Mouse (Mus musculus): ENCODE measurements around the gene Lins1. TPM values are rescaled to one million over a fixed set of nuclear protein-coding genes. Genes with fewer than 3 reads are reported as not detected.

The Lins1 gene
- polyA plus RNA-seq (2014; fragmentation: Nextera tagmentation; extraction: Ambion mirVana), result 14.5 and 16.0 TPM in 2 replicates

DNA sequence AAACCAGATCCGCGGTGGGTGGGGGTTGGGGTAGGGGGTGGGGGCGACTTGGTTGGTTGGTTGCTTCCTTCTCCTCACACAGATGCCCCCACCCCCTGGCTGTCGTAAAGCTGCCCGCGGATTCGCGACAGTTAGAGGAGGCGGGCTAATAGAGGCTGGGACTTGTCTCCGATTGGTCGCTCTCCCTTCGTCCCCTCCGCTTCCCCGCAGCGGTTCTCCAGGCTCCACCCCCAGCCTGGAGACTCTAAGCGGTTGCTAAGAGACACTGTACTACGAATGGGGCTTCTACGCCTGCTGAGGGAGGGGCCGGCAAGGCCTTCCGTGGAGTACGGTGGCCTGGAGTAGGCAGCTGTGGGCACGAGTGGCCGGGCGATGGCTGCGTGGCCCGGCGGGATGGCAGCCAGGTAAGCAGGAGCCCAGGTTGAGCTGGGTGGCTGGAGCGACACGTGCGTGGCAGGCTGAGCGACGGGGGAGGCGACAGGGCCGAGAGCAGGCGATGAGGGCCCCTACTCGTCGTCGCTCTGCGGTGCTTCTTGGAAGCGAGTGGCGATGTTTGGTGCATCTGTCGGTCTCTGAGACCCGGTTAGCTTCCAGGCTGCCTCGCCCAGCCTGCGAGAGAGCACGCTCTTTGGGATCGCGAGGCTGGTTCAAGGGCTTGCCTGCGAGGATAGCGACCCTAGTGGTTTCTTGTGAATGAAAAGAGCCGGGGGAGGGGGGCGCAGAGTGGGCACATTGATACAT lies at the start of gene Lins1:
Gene Lins1, plus strand, starts transcription at position 270 of the 741 bp plus-strand sequence.
- peak; percentile 98 for ATAC-seq (replicated peaks; ENCODE audit: low FRiP score)
- H3K27ac ChIP-seq (ENCODE audit: low read depth, low read length), result peak within 1 kb of the TSS; percentile 75
- H3K36me3 ChIP-seq (ENCODE audit: control insufficient read depth, insufficient read depth, low read length), result 0 out of 2 replicates have a peak, but pooled peaks cover 2% of the 10 kb centered on the region
- under 1% methylated on average over 52 of the region's 52 CpGs for whole genome bisulfite sequencing
- H3K4me1 ChIP-seq (replicated peaks; ENCODE audit: control insufficient read depth, insufficient read depth, low read length), result peaks cover 6% of the 10 kb centered on the region
- peak; percentile 98 for DNase-seq (ENCODE audit: low spot score)
- peak within 1 kb of the TSS; percentile 75 for H3K9ac ChIP-seq (ENCODE audit: low read depth, low read length)
- H3K4me3 ChIP-seq (ENCODE audit: low read depth, low read length), result peak within 1 kb of the TSS; percentile 79
- H3K4me2 ChIP-seq, result peak within 1 kb of the TSS; percentile 89
- no peaks in the 10 kb centered on the region for H3K27me3 ChIP-seq (replicated peaks; ENCODE audit: control insufficient read depth, insufficient read depth, low read length)
- no peaks in the 10 kb centered on the region for H3K9me3 ChIP-seq (ENCODE audit: control insufficient read depth, low read length)

GRCm38 (mm10) chr7:66645736-66646135 lies 44.0 kb upstream of the Lins1 start:
- peaks cover 7% of the 10 kb centered on the region; the same call in 1 of the 2 replicates for H3K36me3 ChIP-seq (ENCODE audit: control insufficient read depth, insufficient read depth, low read length)
- no peak for ATAC-seq (replicated peaks; ENCODE audit: low FRiP score)
- no peak overlapping the region for H3K4me2 ChIP-seq

DNA sequence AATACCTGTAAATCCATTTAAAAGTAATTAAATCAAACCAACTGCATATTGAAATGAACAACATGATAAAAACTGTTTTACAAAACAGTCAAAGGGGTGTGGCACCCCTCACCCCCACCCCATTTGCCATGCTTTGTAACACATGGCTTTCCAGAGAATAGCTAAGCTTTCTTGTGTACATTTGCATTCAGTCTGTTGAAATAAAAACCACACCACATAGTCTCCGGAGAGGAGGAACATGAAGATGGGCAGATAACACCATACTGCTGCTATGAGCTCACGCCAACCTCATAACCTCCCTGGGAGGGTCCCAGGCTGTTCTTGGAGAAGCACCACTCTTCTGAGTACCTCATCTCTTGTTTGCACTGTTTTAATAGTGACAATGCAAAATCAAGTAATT lies 40.5 kb upstream of the Lins1 start:
- peaks cover 11% of the 10 kb centered on the region; the same call in 1 of the 2 replicates for H3K36me3 ChIP-seq (ENCODE audit: control insufficient read depth, insufficient read depth, low read length)
- WGBS, result 70% methylated on average over 2 of the region's 2 CpGs

More at GRCm38 (mm10) chr7:66645736-66646135, 44.0 kb upstream of the Lins1 start:
- H3K4me3 ChIP-seq (ENCODE audit: low read depth, low read length), result no peak overlapping the region
- H3K9ac ChIP-seq (ENCODE audit: low read depth, low read length), result no peak overlapping the region
- WGBS, result 100% methylated on average over 2 of the region's 2 CpGs
- DNase-seq (ENCODE audit: low spot score), result no peak
- no peak overlapping the region for H3K27ac ChIP-seq (ENCODE audit: low read depth, low read length)
- H3K27me3 ChIP-seq (replicated peaks; ENCODE audit: control insufficient read depth, insufficient read depth, low read length), result no peaks in the 10 kb centered on the region
- no peaks in the 10 kb centered on the region for H3K9me3 ChIP-seq (ENCODE audit: control insufficient read depth, low read length)
- H3K4me1 ChIP-seq (replicated peaks; ENCODE audit: control insufficient read depth, insufficient read depth, low read length), result no peaks in the 10 kb centered on the region

GRCm38 (mm10) chr7:66650883-66651282 lies 38.8 kb upstream of the Lins1 start:
- H3K4me1 ChIP-seq (replicated peaks; ENCODE audit: control insufficient read depth, insufficient read depth, low read length), result no peaks in the 10 kb centered on the region
- DNase-seq (ENCODE audit: low spot score) (no peak), ATAC-seq (replicated peaks; ENCODE audit: low FRiP score) (no peak)
- no peaks in the 10 kb centered on the region for H3K9me3 ChIP-seq (ENCODE audit: control insufficient read depth, low read length)
- H3K27ac ChIP-seq (ENCODE audit: low read depth, low read length), result no peak overlapping the region
- H3K9ac ChIP-seq (ENCODE audit: low read depth, low read length), result no peak overlapping the region
- H3K4me3 ChIP-seq (ENCODE audit: low read depth, low read length), result no peak overlapping the region
- H3K36me3 ChIP-seq (ENCODE audit: control insufficient read depth, insufficient read depth, low read length), result peaks cover 16% of the 10 kb centered on the region; the same call in 1 of the 2 replicates
- H3K27me3 ChIP-seq (replicated peaks; ENCODE audit: control insufficient read depth, insufficient read depth, low read length), result no peaks in the 10 kb centered on the region
- 84% methylated on average over 5 of the region's 5 CpGs for WGBS
- H3K4me2 ChIP-seq, result no peak overlapping the region

More for the DNA sequence above, 40.5 kb upstream of the Lins1 start:
- no peak overlapping the region for H3K9ac ChIP-seq (ENCODE audit: low read depth, low read length)
- no peak overlapping the region for H3K27ac ChIP-seq (ENCODE audit: low read depth, low read length)
- DNase-seq (ENCODE audit: low spot score) (no peak), ATAC-seq (replicated peaks; ENCODE audit: low FRiP score) (no peak)
- no peaks in the 10 kb centered on the region for H3K4me1 ChIP-seq (replicated peaks; ENCODE audit: control insufficient read depth, insufficient read depth, low read length)
- H3K9me3 ChIP-seq (ENCODE audit: control insufficient read depth, low read length), result no peaks in the 10 kb centered on the region
- no peaks in the 10 kb centered on the region for H3K27me3 ChIP-seq (replicated peaks; ENCODE audit: control insufficient read depth, insufficient read depth, low read length)
- no peak overlapping the region for H3K4me2 ChIP-seq
- H3K4me3 ChIP-seq (ENCODE audit: low read depth, low read length), result no peak overlapping the region

DNA sequence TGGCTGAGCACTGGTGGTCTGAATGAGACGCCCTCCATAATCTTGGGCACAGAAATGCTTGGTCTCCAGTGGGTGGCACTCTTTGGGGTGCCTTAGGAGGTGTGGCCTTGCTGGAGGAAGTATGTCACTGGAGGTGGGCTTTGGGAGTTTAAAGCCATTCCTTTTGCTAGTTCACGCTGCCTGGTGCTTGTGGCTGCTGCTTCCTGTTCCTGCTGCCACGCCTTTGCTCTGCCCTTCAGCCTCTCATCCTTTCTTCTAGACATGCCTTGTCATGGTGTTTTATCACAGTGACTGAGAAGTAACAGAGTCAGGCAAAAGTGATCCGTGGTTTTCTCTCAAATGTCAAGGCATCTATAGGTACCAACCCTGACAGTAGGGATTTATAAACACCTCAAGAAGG lies 37.5 kb upstream of the Lins1 start:
- Histone ChIP-seq H3K9me3 (ENCODE audit: control insufficient read depth, low read length) (no peaks in the 10 kb centered on the region), H3K4me2 (no peak overlapping the region), H3K4me3 (ENCODE audit: low read depth, low read length) (no peak overlapping the region), H3K27ac (ENCODE audit: low read depth, low read length) (no peak overlapping the region), H3K27me3 (replicated peaks; ENCODE audit: control insufficient read depth, insufficient read depth, low read length) (no peaks in the 10 kb centered on the region), H3K36me3 (ENCODE audit: control insufficient read depth, insufficient read depth, low read length) (peaks cover 18% of the 10 kb centered on the region; the same call in 1 of the 2 replicates), H3K4me1 (replicated peaks; ENCODE audit: control insufficient read depth, insufficient read depth, low read length) (no peaks in the 10 kb centered on the region), H3K9ac (ENCODE audit: low read depth, low read length) (no peak overlapping the region)
- 57% methylated on average over 4 of the region's 4 CpGs for WGBS
- DNase-seq (ENCODE audit: low spot score), result no peak
- no peak for ATAC-seq (replicated peaks; ENCODE audit: low FRiP score)

GRCm38 (mm10) chr7:66653596-66653995 lies 36.1 kb upstream of the Lins1 start:
- Histone ChIP-seq H3K27me3 (replicated peaks; ENCODE audit: control insufficient read depth, insufficient read depth, low read length) (no peaks in the 10 kb centered on the region), H3K9me3 (ENCODE audit: control insufficient read depth, low read length) (no peaks in the 10 kb centered on the region), H3K4me3 (ENCODE audit: low read depth, low read length) (no peak overlapping the region), H3K4me1 (replicated peaks; ENCODE audit: control insufficient read depth, insufficient read depth, low read length) (no peaks in the 10 kb centered on the region), H3K27ac (ENCODE audit: low read depth, low read length) (no peak overlapping the region), H3K36me3 (ENCODE audit: control insufficient read depth, insufficient read depth, low read length) (peaks cover 16% of the 10 kb centered on the region; the same call in 1 of the 2 replicates), H3K9ac (ENCODE audit: low read depth, low read length) (no peak overlapping the region), H3K4me2 (no peak overlapping the region)
- no peak for ATAC-seq (replicated peaks; ENCODE audit: low FRiP score)
- DNase-seq (ENCODE audit: low spot score), result no peak
- 95% methylated on average over 9 of the region's 9 CpGs for WGBS

- WGBS, result 86% methylated on average over 9 of the region's 9 CpGs
- H3K27ac ChIP-seq (ENCODE audit: low read depth, low read length), result no peak overlapping the region
- H3K4me3 ChIP-seq (ENCODE audit: low read depth, low read length), result no peak overlapping the region
- ATAC-seq (replicated peaks; ENCODE audit: low FRiP score), result no peak
- peaks cover 24% of the 10 kb centered on the region; the same call in 1 of the 2 replicates for H3K36me3 ChIP-seq (ENCODE audit: control insufficient read depth, insufficient read depth, low read length)
- no peak overlapping the region for H3K9ac ChIP-seq (ENCODE audit: low read depth, low read length)
- H3K27me3 ChIP-seq (replicated peaks; ENCODE audit: control insufficient read depth, insufficient read depth, low read length), result no peaks in the 10 kb centered on the region
- H3K4me2 ChIP-seq, result no peak overlapping the region
- H3K4me1 ChIP-seq (replicated peaks; ENCODE audit: control insufficient read depth, insufficient read depth, low read length), result no peaks in the 10 kb centered on the region
- no peaks in the 10 kb centered on the region for H3K9me3 ChIP-seq (ENCODE audit: control insufficient read depth, low read length)
- DNase-seq (ENCODE audit: low spot score), result no peak
Observed at GRCm38 (mm10) chr7:66655471-66655870, 34.2 kb upstream of the Lins1 start.

- DNase-seq (ENCODE audit: low spot score), result no peak
- WGBS, result 79% methylated on average over 7 of the region's 7 CpGs
- peaks cover 11% of the 10 kb centered on the region; the same call in 1 of the 2 replicates for H3K36me3 ChIP-seq (ENCODE audit: control insufficient read depth, insufficient read depth, low read length)
- no peak overlapping the region for H3K27ac ChIP-seq (ENCODE audit: low read depth, low read length)
- H3K9ac ChIP-seq (ENCODE audit: low read depth, low read length), result no peak overlapping the region
- no peak overlapping the region for H3K4me3 ChIP-seq (ENCODE audit: low read depth, low read length)
- ATAC-seq (replicated peaks; ENCODE audit: low FRiP score), result no peak
- H3K4me1 ChIP-seq (replicated peaks; ENCODE audit: control insufficient read depth, insufficient read depth, low read length), result no peaks in the 10 kb centered on the region
- H3K4me2 ChIP-seq, result no peak overlapping the region
- H3K9me3 ChIP-seq (ENCODE audit: control insufficient read depth, low read length), result no peaks in the 10 kb centered on the region
- H3K27me3 ChIP-seq (replicated peaks; ENCODE audit: control insufficient read depth, insufficient read depth, low read length), result no peaks in the 10 kb centered on the region
Observed at GRCm38 (mm10) chr7:66660291-66660690, 29.4 kb upstream of the Lins1 start.

GRCm38 (mm10) chr7:66660972-66661371 lies 28.7 kb upstream of the Lins1 start:
- H3K4me2 ChIP-seq, result no peak overlapping the region
- no peak overlapping the region for H3K27ac ChIP-seq (ENCODE audit: low read depth, low read length)
- no peak overlapping the region for H3K9ac ChIP-seq (ENCODE audit: low read depth, low read length)
- DNase-seq (ENCODE audit: low spot score) (no peak), ATAC-seq (replicated peaks; ENCODE audit: low FRiP score) (no peak)
- no peaks in the 10 kb centered on the region for H3K9me3 ChIP-seq (ENCODE audit: control insufficient read depth, low read length)
- no peak overlapping the region for H3K4me3 ChIP-seq (ENCODE audit: low read depth, low read length)
- peaks cover 11% of the 10 kb centered on the region; the same call in 1 of the 2 replicates for H3K36me3 ChIP-seq (ENCODE audit: control insufficient read depth, insufficient read depth, low read length)
- H3K27me3 ChIP-seq (replicated peaks; ENCODE audit: control insufficient read depth, insufficient read depth, low read length), result no peaks in the 10 kb centered on the region
- H3K4me1 ChIP-seq (replicated peaks; ENCODE audit: control insufficient read depth, insufficient read depth, low read length), result no peaks in the 10 kb centered on the region
- 81% methylated on average over 8 of the region's 8 CpGs for WGBS

Measured in liver, embryonic 11.5 days (tissue).